Mouse (Mus musculus) mouse embryonic stem cell (cell line): ENCODE measurements around the gene Caly.

Experiments
- in situ Hi-C, 2 experiments: fragments of 300-500 bp; cut with MboI; formaldehyde crosslinking; loops; 1 replicate in 1 of 2; 3 replicates in 1 of 2; pipeline ENCODE4 v1.14.3; 2019 to 2020; ENCODE audit warnings: low sequenced_read_pairs in 2 of 2, low pct_unique_long_range_greater_than_20kb in 1 of 2, mixed read lengths in 1 of 2; ENCODE audit not compliant: unreplicated experiment in 1 of 2

Gene Caly

GRCm38 (mm10) chr7:140049115-140049689 is 33.1 kb downstream of the Caly start:
- in situ Hi-C loops = no loop called here

GRCm38 (mm10) chr7:140048361-140049114 is 33.8 kb downstream of the Caly start, which contains the start of gene Msx3:
TSS of gene Msx3 (minus strand) at chr7:140049089.
- in situ Hi-C loops = no loop called here

- in situ Hi-C loops = no loop called here
Measured at GRCm38 (mm10) chr7:140047811-140048311, 34.5 kb downstream of the Caly start.

GRCm38 (mm10) chr7:140045546-140045945 is 36.8 kb downstream of the Caly start:
- in situ Hi-C loops = no loop called here

GRCm38 (mm10) chr7:140042728-140043127 is 39.6 kb downstream of the Caly start:
- in situ Hi-C loops = no loop called here

GRCm38 (mm10) chr7:140037171-140037555 is 45.2 kb downstream of the Caly start:
- in situ Hi-C loops = no loop called here

- in situ Hi-C loops = no loop called here
Measured at GRCm38 (mm10) chr7:140036281-140037170, 45.8 kb downstream of the Caly start, which contains the start of the genes Zfp511 and Tubgcp2. TSS of gene Zfp511 (plus strand) at chr7:140036391. TSS of gene Tubgcp2 (minus strand) at chr7:140036669.

GRCm38 (mm10) chr7:140035456-140035855 is 46.9 kb downstream of the Caly start:
- in situ Hi-C loops = no loop called here

- in situ Hi-C loops = no loop called here
Measured at GRCm38 (mm10) chr7:140033386-140033785, 49.0 kb downstream of the Caly start.

- in situ Hi-C loops = no loop called here
Measured at GRCm38 (mm10) chr7:140032366-140032765, 50.0 kb downstream of the Caly start.

- in situ Hi-C loops = no loop called here
Measured at GRCm38 (mm10) chr7:140031771-140032170, 50.6 kb downstream of the Caly start.
